In genomic region chr3:41201782-41202181, GRCm38 (mm10) we compare ENCODE assay signal across 10 mouse cellular contexts.
DNase-seq lines count a peak whose midpoint lies in the region; TF ChIP-seq lines count a peak whose summit lies in the region.
"Had no signal": no experiment of that assay in that cellular context is flagged by ENCODE, and none has a peak within 500 bp of the region (broad histone marks: within the 10 kb centered on the region; RNA-seq: fewer than 3 reads in every experiment).

No protein-coding gene starts in this region.

- no peak overlapping the region for H3K4me3 ChIP-seq in left cerebral cortex, adult 2 months
- H3K4me3 ChIP-seq: embryonic facial prominence, embryonic 15.5 days; liver, embryonic 13.5 days had no signal

- intact Hi-C loops in left cerebral cortex, adult 2 months (cut with DNase I) = no loop called here

- peak; percentile 33 for TF ChIP-seq CTCF in left cerebral cortex, adult 2 months (IDR thresholded peaks at IDR 0.05)

- H3K27ac ChIP-seq in left cerebral cortex, adult 2 months = no peak overlapping the region
- H3K27ac ChIP-seq: embryonic facial prominence, embryonic 15.5 days; liver, embryonic 13.5 days had no signal

- DNase-seq in adrenal gland, adult 2 months = peak; percentile 29
- no peak for DNase-seq in adrenal gland, postnatal 4 days (ENCODE audit: low spot score in 2 of 2)
- no peak for DNase-seq in left cerebral cortex, adult 2 months (ENCODE audit: extremely low spot score in 1 of 2, low spot score in 2 of 2)
- no peak for DNase-seq in left cerebral cortex, adult 11 months (ENCODE audit: low spot score)
- peak; percentile 69 for DNase-seq in adrenal gland, postnatal 14 days
- DNase-seq in mesoderm, embryonic 11.5 days (ENCODE audit: low read depth, low spot score) = peak; percentile 41
- DNase-seq in spleen, postnatal 36 days (ENCODE audit: low spot score in 2 of 2) = no peak
- DNase-seq in frontal cortex, postnatal 14 days (ENCODE audit: low spot score in 2 of 2) = no peak
- DNase-seq: liver, embryonic 13.5 days had no signal

Comparison
In these comparisons a context has a peak if more than half of its experiments do, and no peak if none do; other contexts are left out.
1. DNase-seq: peak in adrenal gland, adult 2 months (single experiment), adrenal gland, postnatal 14 days (single experiment) and mesoderm, embryonic 11.5 days (single experiment); none in adrenal gland, postnatal 4 days (0 of 2), left cerebral cortex, adult 2 months (0 of 2), left cerebral cortex, adult 11 months (single experiment), spleen, postnatal 36 days (0 of 2) and frontal cortex, postnatal 14 days (0 of 2).